Mouse (Mus musculus) cerebral cortex, adult 2 months (tissue): Measurements from ENCODE around the gene Cntn4.

Experiments
- WGBS: fragments of 180-500 bp; shearing (Covaris S2); methylation state at CpG from one replicate; pipeline ENCODE4 v1.1.7; 2018; 5-methylcytosine and 5-hydroxymethylcytosine counted together

Cntn4 gene

DNA sequence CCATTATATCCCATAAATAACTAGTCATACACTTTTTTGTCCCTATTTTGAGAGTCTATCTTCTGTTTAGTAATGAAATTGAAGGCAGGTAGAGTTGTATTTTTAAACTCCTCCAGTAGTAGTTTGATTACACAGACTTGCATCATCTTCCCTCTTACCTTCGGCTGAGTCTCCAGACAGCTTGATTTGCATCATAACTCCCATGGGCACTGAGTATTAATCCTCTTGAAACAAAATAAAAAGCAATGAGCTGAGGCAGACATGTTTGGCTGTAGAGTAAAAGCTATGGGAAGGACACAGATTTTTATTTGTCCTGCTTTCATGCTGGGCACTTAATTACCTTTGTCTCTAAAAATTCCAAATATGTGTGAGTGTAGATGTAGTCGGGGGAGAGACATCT is 476.1 kb downstream of the Cntn4 start:
- 70% methylated on average over 2 of the region's 2 CpGs for WGBS

GRCm38 (mm10) chr6:106155362-106155761 is 477.9 kb downstream of the Cntn4 start:
- WGBS = 71% methylated on average over 3 of the region's 3 CpGs

DNA sequence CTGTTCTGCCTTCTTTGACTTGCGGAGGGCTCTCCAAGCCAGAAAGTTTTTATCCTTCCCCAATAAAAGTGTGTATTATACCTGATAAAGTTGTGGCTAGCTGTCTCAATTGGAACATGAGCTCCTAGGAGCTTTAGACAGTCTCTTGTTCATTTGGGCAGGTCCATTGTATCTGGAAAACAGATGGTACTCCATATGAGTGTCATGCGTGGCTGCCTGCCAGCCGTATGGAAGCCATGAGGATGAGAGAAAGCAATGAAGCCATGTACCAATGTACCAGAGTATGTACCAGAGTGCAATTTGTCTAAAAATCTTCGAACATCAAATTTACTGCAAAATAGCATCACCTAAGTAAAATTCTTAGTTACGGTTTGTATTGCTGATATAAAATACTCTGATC is 500.1 kb downstream of the Cntn4 start:
- WGBS = 78% methylated on average over 5 of the region's 5 CpGs

- WGBS = 82% methylated on average over 2 of the region's 2 CpGs
Measured at GRCm38 (mm10) chr6:106181596-106181995, 504.1 kb downstream of the Cntn4 start.

- WGBS = 72% methylated on average over 1 of the region's 1 CpGs
Measured at GRCm38 (mm10) chr6:106200974-106201373, 523.5 kb downstream of the Cntn4 start.

- 55% methylated on average over 4 of the region's 4 CpGs for WGBS
Measured at GRCm38 (mm10) chr6:106213071-106213470, 535.6 kb downstream of the Cntn4 start.

- whole genome bisulfite sequencing = 62% methylated on average over 12 of the region's 12 CpGs
Measured at GRCm38 (mm10) chr6:106237046-106237948, 559.8 kb downstream of the Cntn4 start.

DNA sequence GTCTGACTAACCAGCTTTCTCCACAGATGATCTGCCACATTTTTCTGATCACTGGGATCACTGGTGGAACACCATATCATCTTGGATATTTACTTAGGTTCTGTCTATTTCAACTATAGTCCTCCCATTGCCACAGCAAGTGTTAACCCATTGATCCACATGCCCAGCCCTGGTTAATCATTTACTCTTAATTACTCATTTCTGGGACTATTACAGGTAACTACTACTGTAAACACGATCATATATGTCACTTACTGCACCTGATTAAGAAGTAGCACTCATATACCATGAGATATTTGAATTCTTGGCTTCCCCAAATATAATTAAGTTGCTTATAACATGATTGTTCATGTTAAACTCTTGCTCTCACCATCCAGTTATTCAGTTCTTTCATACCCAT is 564.1 kb downstream of the Cntn4 start:
- 63% methylated on average over 1 of the region's 1 CpGs for WGBS

DNA sequence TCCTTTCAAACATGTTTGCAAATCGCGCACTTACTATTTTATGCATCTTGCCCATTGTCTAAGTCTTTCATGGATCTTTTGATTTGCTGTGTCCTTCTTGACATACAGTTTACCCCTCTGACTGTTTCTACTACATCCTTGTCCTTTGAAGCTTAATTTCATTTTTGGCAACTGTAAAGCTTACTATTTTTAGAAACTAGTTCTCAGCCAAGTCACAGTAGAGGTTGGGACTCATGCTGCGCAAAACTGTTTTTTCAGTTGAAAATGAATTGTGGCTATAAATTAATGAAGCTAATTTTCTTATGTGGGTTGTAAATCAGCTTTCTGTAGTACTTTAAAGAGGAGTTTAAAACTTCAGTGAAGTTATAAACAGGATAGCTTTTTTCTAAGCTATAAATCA is 585.9 kb downstream of the Cntn4 start:
- WGBS = 82% methylated on average over 3 of the region's 3 CpGs

- WGBS = 69% methylated on average over 3 of the region's 3 CpGs
Measured at GRCm38 (mm10) chr6:106265487-106265886, 588.0 kb downstream of the Cntn4 start.

GRCm38 (mm10) chr6:106266304-106266703 is 588.8 kb downstream of the Cntn4 start:
- 74% methylated on average over 2 of the region's 2 CpGs for WGBS

- WGBS = 54% methylated on average over 4 of the region's 4 CpGs
Measured at GRCm38 (mm10) chr6:106268723-106269122, 591.3 kb downstream of the Cntn4 start.

GRCm38 (mm10) chr6:106277139-106277538 is 599.7 kb downstream of the Cntn4 start:
- 85% methylated on average over 2 of the region's 2 CpGs for WGBS

GRCm38 (mm10) chr6:106281621-106282020 is 604.2 kb downstream of the Cntn4 start:
- 50% methylated on average over 6 of the region's 6 CpGs for WGBS

- WGBS = 88% methylated on average over 1 of the region's 1 CpGs
Measured at GRCm38 (mm10) chr6:106283815-106284214, 606.4 kb downstream of the Cntn4 start.

GRCm38 (mm10) chr6:106299451-106299850 is 622.0 kb downstream of the Cntn4 start:
- WGBS = 54% methylated on average over 1 of the region's 1 CpGs

DNA sequence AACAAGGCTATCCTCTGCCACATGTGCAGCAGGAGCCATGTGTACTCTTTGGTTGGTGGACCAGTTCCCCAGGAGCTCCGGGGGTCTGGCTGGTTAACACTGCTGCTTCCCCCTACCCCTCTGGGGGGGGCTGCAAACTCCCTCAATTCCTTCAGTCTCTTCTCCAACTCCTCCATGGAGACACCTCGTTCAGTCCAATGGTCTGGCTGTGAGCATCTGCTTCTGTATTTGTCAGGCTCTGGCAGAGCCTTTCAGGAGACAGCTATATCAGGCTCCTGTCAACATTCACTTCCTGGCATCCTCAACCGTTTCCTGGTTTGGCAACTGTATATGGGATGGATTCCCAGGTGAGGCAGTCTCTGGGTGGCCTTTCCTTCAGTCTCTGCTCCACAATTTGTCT is 622.7 kb downstream of the Cntn4 start:
- 64% methylated on average over 3 of the region's 3 CpGs for WGBS

DNA sequence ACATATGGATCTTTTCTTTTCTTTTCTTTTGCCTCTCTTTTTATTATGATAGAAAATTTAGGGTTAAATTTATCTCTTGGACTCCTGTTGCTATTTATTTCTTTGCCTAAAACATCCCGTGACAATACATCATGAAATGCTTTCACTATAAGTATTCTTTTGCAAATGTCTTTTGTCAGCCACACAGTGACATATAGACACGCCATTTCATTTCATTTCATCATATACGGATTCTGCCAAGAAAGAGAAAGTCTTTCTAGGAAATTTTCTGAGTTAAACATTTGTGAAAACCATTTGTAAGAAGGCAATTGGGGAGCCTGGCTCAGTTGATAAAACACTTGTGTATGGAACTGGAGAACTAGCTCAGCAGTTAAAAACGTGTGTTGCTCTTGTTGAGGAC is 625.0 kb downstream of the Cntn4 start:
- WGBS = 70% methylated on average over 4 of the region's 4 CpGs

- WGBS = 85% methylated on average over 1 of the region's 1 CpGs
Measured at GRCm38 (mm10) chr6:106328987-106329386, 651.5 kb downstream of the Cntn4 start.

DNA sequence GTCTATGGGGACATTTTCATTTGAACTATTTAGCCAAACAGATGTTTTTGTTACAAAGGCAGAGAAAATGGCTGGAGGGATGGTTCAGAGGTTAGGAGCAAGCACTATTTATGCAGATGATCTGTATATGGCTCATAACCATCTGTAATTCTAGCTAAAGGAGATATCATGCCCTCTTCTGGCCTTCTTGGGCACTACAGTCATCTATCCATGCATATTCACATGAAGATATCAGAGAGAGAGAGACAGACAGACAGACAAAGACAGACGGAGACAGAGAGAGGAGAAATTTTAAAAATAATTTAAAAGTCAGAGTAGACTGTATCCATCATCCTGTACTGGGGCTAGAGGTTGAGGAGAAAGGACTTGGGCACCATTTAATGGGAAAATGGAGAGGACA is 652.2 kb downstream of the Cntn4 start:
- WGBS = 75% methylated on average over 1 of the region's 1 CpGs

- WGBS = 73% methylated on average over 3 of the region's 3 CpGs
Measured at GRCm38 (mm10) chr6:106332466-106332865, 655.0 kb downstream of the Cntn4 start.

GRCm38 (mm10) chr6:106332933-106333332 is 655.5 kb downstream of the Cntn4 start:
- WGBS = 71% methylated on average over 1 of the region's 1 CpGs

GRCm38 (mm10) chr6:106335066-106335465 is 657.6 kb downstream of the Cntn4 start:
- WGBS = 12% methylated on average over 1 of the region's 1 CpGs

DNA sequence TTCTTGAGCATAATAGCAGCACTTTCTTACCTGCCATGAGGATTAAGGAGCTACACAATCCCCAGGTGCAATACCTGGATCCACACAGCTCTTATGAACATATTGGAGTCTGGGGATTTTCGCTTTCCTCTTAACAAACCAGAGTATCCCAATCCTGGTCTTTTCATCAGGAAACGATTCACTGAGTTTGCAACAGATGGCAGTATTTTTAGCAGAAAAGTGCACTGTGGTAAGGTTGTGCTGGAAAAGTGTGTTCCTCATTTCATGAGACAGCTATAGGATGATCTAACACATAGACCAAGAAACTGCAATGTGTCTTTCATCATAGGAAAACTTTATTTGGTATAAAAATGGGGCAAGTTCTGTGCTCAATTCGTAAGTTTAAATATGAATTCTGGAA is 659.3 kb downstream of the Cntn4 start:
- 51% methylated on average over 3 of the region's 3 CpGs for WGBS
